Mouse (Mus musculus) intestine, embryonic 15.5 days (tissue): ENCODE measurements around the gene Ctcfl. TPM values are rescaled to one million over a fixed set of nuclear protein-coding genes. Genes with fewer than 3 reads are reported as not detected.
"Not testable (repeated sequence)": the region's sequence is repeated elsewhere in the genome, so short reads cannot be mapped to it uniquely, and the experiment has no call there.

Experiments used
- ATAC-seq: fragments of 200-750 bp; cut with Nextera tagmentation; 2 replicates; pipeline ENCODE4 v1.8.0; 2017; ENCODE audit warnings: moderate TSS enrichment, moderate library complexity
- H3K27ac ChIP-seq: fragments of 300-500 bp; sonication (generic); 2 replicates; pipeline ENCODE4 v1.5.1; 2015; ENCODE audit warnings: mild to moderate bottlenecking, inconsistent platforms
- H3K27me3 ChIP-seq: fragments of 300-500 bp; sonication (generic); replicated peaks from 2 replicates; pipeline ENCODE4 v1.6.1; 2015; ENCODE audit warnings: inconsistent platforms
- H3K36me3 ChIP-seq: fragments of 300-500 bp; sonication (generic); 2 replicates; pipeline ENCODE4 v1.6.1; 2015; ENCODE audit warnings: inconsistent platforms
- H3K4me1 ChIP-seq: fragments of 300-500 bp; sonication (generic); replicated peaks from 2 replicates; pipeline ENCODE4 v1.6.1; 2015; ENCODE audit warnings: inconsistent platforms
- H3K4me2 ChIP-seq: fragments of 300-500 bp; sonication (generic); replicated peaks from 2 replicates; pipeline ENCODE4 v1.6.1; 2015; ENCODE audit warnings: mild to moderate bottlenecking, inconsistent platforms
- H3K4me3 ChIP-seq: fragments of 300-500 bp; sonication (generic); replicated peaks from 2 replicates; pipeline ENCODE4 v1.5.1; 2015; ENCODE audit warnings: inconsistent platforms
- H3K9ac ChIP-seq: fragments of 300-500 bp; sonication (generic); 2 replicates; pipeline ENCODE4 v1.6.1; 2015; ENCODE audit warnings: inconsistent platforms
- H3K9me3 ChIP-seq: fragments of 300-500 bp; sonication (generic); 2 replicates; pipeline ENCODE4 v1.6.1; 2016; ENCODE audit warnings: inconsistent platforms
- WGBS: fragments of 180-500 bp; shearing (Covaris S2); methylation state at CpG from one replicate; pipeline ENCODE4 v1.1.7; 2015; 5-methylcytosine and 5-hydroxymethylcytosine counted together
- polyA plus RNA-seq: library from polyadenylated mRNA; unstranded; fragments of >200 nt; fragmentation: Nextera tagmentation; extraction: Ambion mirVana; gene quantifications from 2 replicates; pipeline ENCODE4 v1.2.1, GENCODE M21; 2015

Ctcfl gene
- polyA plus RNA-seq, 1 experiment from 2014 or later, result 0.36 TPM

GRCm38 (mm10) chr2:173132794-173133300, 13.5 kb upstream of the Ctcfl start:
- Histone ChIP-seq H3K9ac (no peak overlapping the region), H3K36me3 (no peaks in the 10 kb centered on the region), H3K9me3 (no peaks in the 10 kb centered on the region), H3K27me3 (no peaks in the 10 kb centered on the region), H3K4me1 (peaks cover 6% of the 10 kb centered on the region; the same call in 1 of the 2 replicates), H3K4me2 (no peak overlapping the region), H3K27ac (no peak overlapping the region), H3K4me3 (no peak overlapping the region)
- no peak for ATAC-seq
- WGBS, result 72% methylated on average over 8 of the region's 8 CpGs

GRCm38 (mm10) chr2:173132262-173132661, 12.9 kb upstream of the Ctcfl start:
- H3K4me2 ChIP-seq, result no peak overlapping the region
- H3K27me3 ChIP-seq, result no peaks in the 10 kb centered on the region
- peaks cover 6% of the 10 kb centered on the region; the same call in 1 of the 2 replicates for H3K4me1 ChIP-seq
- H3K9ac ChIP-seq, result no peak overlapping the region
- H3K9me3 ChIP-seq, result no peaks in the 10 kb centered on the region
- no peak for ATAC-seq
- no peak overlapping the region for H3K27ac ChIP-seq
- 78% methylated on average over 13 of the region's 13 CpGs for WGBS
- H3K36me3 ChIP-seq, result no peaks in the 10 kb centered on the region
- H3K4me3 ChIP-seq, result no peak overlapping the region

- no peaks in the 10 kb centered on the region for H3K27me3 ChIP-seq
- H3K4me2 ChIP-seq, result no peak overlapping the region
- no peaks in the 10 kb centered on the region for H3K36me3 ChIP-seq
- no peaks in the 10 kb centered on the region for H3K9me3 ChIP-seq
- 59% methylated on average over 2 of the region's 2 CpGs for WGBS
- no peak for ATAC-seq
- no peak overlapping the region for H3K4me3 ChIP-seq
- H3K27ac ChIP-seq, result no peak overlapping the region
- no peak overlapping the region for H3K9ac ChIP-seq
- H3K4me1 ChIP-seq, result peaks cover 6% of the 10 kb centered on the region; the same call in 1 of the 2 replicates
Measured at GRCm38 (mm10) chr2:173129111-173129510, 9.8 kb upstream of the Ctcfl start.

GRCm38 (mm10) chr2:173126386-173126785, 7.1 kb upstream of the Ctcfl start:
- no peak overlapping the region for H3K4me3 ChIP-seq
- no peak overlapping the region for H3K9ac ChIP-seq
- H3K4me2 ChIP-seq, result no peak overlapping the region
- H3K9me3 ChIP-seq, result no peaks in the 10 kb centered on the region
- no peak overlapping the region for H3K27ac ChIP-seq
- H3K36me3 ChIP-seq, result no peaks in the 10 kb centered on the region
- no peak for ATAC-seq
- H3K4me1 ChIP-seq, result peaks cover 6% of the 10 kb centered on the region; the same call in 1 of the 2 replicates
- 88% methylated on average over 4 of the region's 4 CpGs for whole genome bisulfite sequencing
- no peaks in the 10 kb centered on the region for H3K27me3 ChIP-seq

GRCm38 (mm10) chr2:173124022-173124735, 4.9 kb upstream of the Ctcfl start:
- Histone ChIP-seq H3K4me3 (no peak overlapping the region), H3K36me3 (no peaks in the 10 kb centered on the region), H3K9ac (no peak overlapping the region), H3K9me3 (no peaks in the 10 kb centered on the region), H3K4me1 (peaks cover 5% of the 10 kb centered on the region; the same call in 1 of the 2 replicates), H3K27me3 (no peaks in the 10 kb centered on the region), H3K4me2 (no peak overlapping the region), H3K27ac (no peak overlapping the region)
- 85% methylated on average over 7 of the region's 7 CpGs for WGBS
- no peak for ATAC-seq

GRCm38 (mm10) chr2:173120117-173120516, 792 bp upstream of the Ctcfl start:
- not testable (repeated sequence) for ATAC-seq, H3K27me3 ChIP-seq, H3K4me1 ChIP-seq, H3K36me3 ChIP-seq, H3K27ac ChIP-seq, H3K9me3 ChIP-seq, H3K9ac ChIP-seq, H3K4me2 ChIP-seq, H3K4me3 ChIP-seq
- 58% methylated on average over 4 of the region's 4 CpGs for WGBS

GRCm38 (mm10) chr2:173113796-173114195, 5.5 kb downstream of the Ctcfl start:
- not testable (repeated sequence) for H3K9ac ChIP-seq, H3K4me2 ChIP-seq, H3K4me3 ChIP-seq, ATAC-seq, H3K9me3 ChIP-seq, H3K27me3 ChIP-seq, H3K27ac ChIP-seq, H3K36me3 ChIP-seq, H3K4me1 ChIP-seq
- 66% methylated on average over 3 of the region's 3 CpGs for WGBS

GRCm38 (mm10) chr2:173110571-173110970, 8.8 kb downstream of the Ctcfl start:
- H3K9ac ChIP-seq, result no peak overlapping the region
- no peak overlapping the region for H3K4me3 ChIP-seq
- no peaks in the 10 kb centered on the region for H3K4me1 ChIP-seq
- H3K4me2 ChIP-seq, result no peak overlapping the region
- WGBS, result 90% methylated on average over 9 of the region's 9 CpGs
- no peak overlapping the region for H3K27ac ChIP-seq
- no peaks in the 10 kb centered on the region for H3K9me3 ChIP-seq
- no peak for ATAC-seq
- no peaks in the 10 kb centered on the region for H3K27me3 ChIP-seq
- H3K36me3 ChIP-seq, result no peaks in the 10 kb centered on the region

- H3K4me2 ChIP-seq, result no peak overlapping the region
- ATAC-seq, result no peak
- 0 out of 2 replicates have a peak overlapping the region, but pooled peaks have one; percentile 23 for H3K27ac ChIP-seq
- H3K36me3 ChIP-seq, result no peaks in the 10 kb centered on the region
- no peaks in the 10 kb centered on the region for H3K27me3 ChIP-seq
- no peak overlapping the region for H3K4me3 ChIP-seq
- 91% methylated on average over 7 of the region's 7 CpGs for WGBS
- no peak overlapping the region for H3K9ac ChIP-seq
- no peaks in the 10 kb centered on the region for H3K9me3 ChIP-seq
- H3K4me1 ChIP-seq, result no peaks in the 10 kb centered on the region
Measured at GRCm38 (mm10) chr2:173109510-173109909, 9.8 kb downstream of the Ctcfl start.

- H3K27ac ChIP-seq, result peak overlapping the region; percentile 23; the same call in 1 of the 2 replicates
Measured at GRCm38 (mm10) chr2:173108509-173109190, 10.7 kb downstream of the Ctcfl start.

GRCm38 (mm10) chr2:173106889-173107785, 12.2 kb downstream of the Ctcfl start:
- H3K4me2 ChIP-seq, result peak overlapping the region; percentile 36; the same call in 1 of the 2 replicates
- H3K9ac ChIP-seq, result no peak overlapping the region
- no peaks in the 10 kb centered on the region for H3K36me3 ChIP-seq
- 18% methylated on average over 14 of the region's 14 CpGs for WGBS
- no peaks in the 10 kb centered on the region for H3K9me3 ChIP-seq
- no peak overlapping the region for H3K27ac ChIP-seq
- H3K4me3 ChIP-seq, result no peak overlapping the region
- no peaks in the 10 kb centered on the region for H3K4me1 ChIP-seq
- peak; percentile 76 for ATAC-seq
- H3K27me3 ChIP-seq, result no peaks in the 10 kb centered on the region

More at GRCm38 (mm10) chr2:173108509-173109190, 10.7 kb downstream of the Ctcfl start:
- Histone ChIP-seq H3K36me3 (no peaks in the 10 kb centered on the region), H3K27me3 (no peaks in the 10 kb centered on the region), H3K4me1 (no peaks in the 10 kb centered on the region), H3K4me2 (no peak overlapping the region), H3K9me3 (no peaks in the 10 kb centered on the region), H3K9ac (no peak overlapping the region), H3K4me3 (no peak overlapping the region)
- peak; percentile 72 for ATAC-seq
- WGBS, result 44% methylated on average over 6 of the region's 6 CpGs

GRCm38 (mm10) chr2:173106409-173106808, 12.9 kb downstream of the Ctcfl start:
- Histone ChIP-seq H3K27ac (no peak overlapping the region), H3K36me3 (no peaks in the 10 kb centered on the region), H3K4me3 (no peak overlapping the region), H3K9me3 (no peaks in the 10 kb centered on the region), H3K4me1 (no peaks in the 10 kb centered on the region), H3K27me3 (no peaks in the 10 kb centered on the region), H3K9ac (no peak overlapping the region), H3K4me2 (no peak overlapping the region)
- ATAC-seq, result no peak
- WGBS, result 83% methylated on average over 9 of the region's 9 CpGs
